Mouse (Mus musculus): ENCODE measurements around the gene Pax3. TPM values are rescaled to one million over a fixed set of nuclear protein-coding genes. Genes with fewer than 3 reads are reported as not detected.

Pax3 gene
- total RNA-seq, 2 experiments from 2014 or later: not detected

DNA sequence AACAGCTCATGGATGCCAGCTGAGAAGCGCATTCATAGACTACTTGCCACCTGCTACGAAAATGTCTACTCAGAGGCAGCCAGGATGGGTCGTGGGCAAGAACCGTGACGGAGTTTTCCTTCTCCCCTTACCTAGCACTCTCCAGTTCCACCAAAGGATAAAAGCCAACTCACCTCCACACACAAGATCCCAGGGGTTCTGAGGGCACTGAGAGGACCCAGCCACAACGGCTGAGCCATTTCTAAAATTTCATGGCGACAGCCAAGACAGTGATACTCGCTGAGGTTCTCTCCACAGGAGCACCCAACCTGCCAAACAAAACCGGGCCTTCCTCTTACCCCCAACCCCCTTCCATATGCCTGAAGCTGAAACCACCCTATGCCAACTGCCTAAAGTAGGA is 2.3 kb upstream of the Pax3 start:
- ATAC-seq (replicated peaks; ENCODE audit: poor library complexity): no peak

GRCm38 (mm10) chr1:78198319-78198940 is 1.5 kb upstream of the Pax3 start:
- ATAC-seq (replicated peaks; ENCODE audit: poor library complexity): no peak

DNA sequence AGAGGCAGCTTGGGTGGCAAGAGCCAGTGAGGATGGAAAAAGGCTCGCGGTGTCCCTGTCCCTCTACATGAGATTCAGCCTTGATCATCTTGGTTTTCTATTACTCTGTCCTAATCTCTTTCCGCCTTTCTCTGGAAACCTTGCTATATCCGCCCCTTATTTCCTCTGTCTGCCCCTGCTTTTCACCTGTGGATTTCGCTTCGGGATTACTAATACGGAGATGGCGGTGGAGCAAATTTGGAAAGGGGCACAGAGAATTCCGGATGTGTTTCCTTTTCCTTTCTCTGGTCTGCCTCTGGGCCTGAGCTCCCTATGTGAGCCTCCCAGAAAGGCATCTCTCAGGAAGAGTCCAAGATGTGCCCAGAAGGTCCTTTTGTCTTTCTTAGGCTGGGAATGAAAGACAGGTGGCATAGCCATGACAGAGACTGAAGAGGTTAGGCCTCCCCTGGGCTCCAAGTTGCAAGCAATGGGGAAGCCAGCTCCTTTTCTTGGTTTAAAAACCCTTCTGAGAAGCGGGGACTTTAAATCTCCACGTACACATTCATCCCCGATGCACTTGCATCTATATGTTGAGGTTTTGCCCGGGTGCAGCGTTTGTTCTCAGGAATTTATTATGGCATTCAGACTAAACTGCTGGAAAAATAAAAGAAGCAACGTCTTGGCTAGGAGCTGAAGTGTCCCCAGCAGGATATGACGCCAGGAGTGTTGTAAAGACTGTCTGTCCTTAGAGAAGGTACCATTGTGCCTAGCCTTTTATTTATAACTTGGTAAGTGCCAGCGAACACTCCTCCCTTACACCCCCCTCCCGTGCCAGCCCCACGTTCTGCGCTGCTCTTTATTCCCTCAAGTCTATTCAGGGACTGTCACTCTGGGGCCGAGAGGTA is 659 bp upstream of the Pax3 start:
- no peak for ATAC-seq (replicated peaks; ENCODE audit: poor library complexity)

- ATAC-seq (replicated peaks; ENCODE audit: poor library complexity): no peak
Observed at GRCm38 (mm10) chr1:78195771-78196712, 892 bp downstream of the Pax3 start.

- ATAC-seq (replicated peaks; ENCODE audit: poor library complexity): no peak
Observed at GRCm38 (mm10) chr1:78195145-78195544, 1.8 kb downstream of the Pax3 start.

- no peak for ATAC-seq (replicated peaks; ENCODE audit: poor library complexity)
Observed at GRCm38 (mm10) chr1:78194381-78195047, 2.4 kb downstream of the Pax3 start.

- ATAC-seq (replicated peaks; ENCODE audit: poor library complexity): no peak
Observed at GRCm38 (mm10) chr1:78193465-78193991, 3.4 kb downstream of the Pax3 start.

GRCm38 (mm10) chr1:78192746-78193464 is 4.0 kb downstream of the Pax3 start:
- no peak for ATAC-seq (replicated peaks; ENCODE audit: poor library complexity)

GRCm38 (mm10) chr1:78192217-78192735 is 4.7 kb downstream of the Pax3 start:
- ATAC-seq (replicated peaks; ENCODE audit: poor library complexity): no peak

- no peak for ATAC-seq (replicated peaks; ENCODE audit: poor library complexity)
Observed at GRCm38 (mm10) chr1:78191761-78192160, 5.2 kb downstream of the Pax3 start.

DNA sequence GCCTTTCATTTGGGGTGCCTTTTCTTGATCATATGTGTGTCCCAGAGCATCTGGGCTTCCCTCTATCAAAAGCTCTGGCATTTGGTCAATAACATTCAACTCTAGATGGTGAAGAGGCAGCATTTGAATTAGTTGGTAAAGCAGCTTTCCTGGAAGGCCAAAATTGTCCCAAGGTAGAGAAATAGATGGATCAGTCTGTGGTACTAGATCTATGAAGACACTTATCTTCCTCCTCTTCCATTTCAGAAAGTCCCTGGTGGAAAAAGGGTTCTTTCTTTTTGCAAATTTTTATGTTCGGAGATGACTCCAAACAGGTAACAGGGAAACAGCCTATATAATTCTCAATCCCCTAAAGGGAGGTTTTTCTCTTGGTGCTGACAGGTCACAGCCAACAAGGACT is 5.6 kb downstream of the Pax3 start:
- no peak for ATAC-seq (replicated peaks; ENCODE audit: poor library complexity)

GRCm38 (mm10) chr1:78190386-78191111 is 6.4 kb downstream of the Pax3 start:
- no peak for ATAC-seq (replicated peaks; ENCODE audit: poor library complexity)

DNA sequence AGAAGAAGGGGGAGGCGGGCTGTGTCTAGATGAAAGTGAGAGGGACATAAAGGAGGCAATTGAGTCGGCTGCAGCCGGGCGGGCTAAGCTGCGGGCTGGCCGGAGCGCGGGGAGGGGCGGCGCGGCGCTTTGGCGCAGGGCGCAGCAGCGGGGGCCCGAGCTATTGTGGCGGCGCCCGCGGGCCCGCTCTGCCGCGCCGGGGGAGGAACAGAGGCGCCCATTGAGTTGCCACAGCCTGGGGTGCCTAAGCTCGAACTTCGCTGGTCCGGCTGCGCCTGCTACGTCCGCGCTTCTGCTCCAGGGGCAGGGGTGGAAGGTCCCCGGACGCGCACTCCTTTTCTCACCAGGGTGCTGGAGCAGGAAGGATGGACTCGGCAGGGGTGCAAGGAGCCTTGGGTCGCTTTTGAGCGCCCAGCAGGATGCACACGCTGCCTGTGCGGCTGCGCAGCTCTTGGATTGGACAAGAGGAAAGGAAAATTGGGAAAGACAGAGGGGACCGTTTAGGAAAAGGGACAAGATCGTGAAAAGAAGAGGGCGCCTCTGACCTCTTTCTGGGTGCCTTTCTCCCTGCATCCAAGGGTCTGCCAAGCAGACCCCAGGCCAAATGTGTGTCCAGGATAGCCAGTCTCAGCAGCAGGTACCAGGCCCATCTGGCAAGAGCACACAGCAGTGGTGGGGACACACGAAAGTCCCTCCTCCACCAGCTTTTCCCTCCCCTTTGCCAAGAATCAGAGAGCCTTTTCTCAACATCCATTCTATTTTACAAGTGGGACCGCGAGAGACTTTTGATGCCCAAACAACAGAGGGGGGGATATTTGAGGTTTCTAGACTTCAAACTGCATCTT is 7.2 kb downstream of the Pax3 start:
- ATAC-seq (replicated peaks; ENCODE audit: poor library complexity): no peak

- ATAC-seq (replicated peaks; ENCODE audit: poor library complexity): no peak
Observed at GRCm38 (mm10) chr1:78189016-78189415, 7.9 kb downstream of the Pax3 start.

- no peak for ATAC-seq (replicated peaks; ENCODE audit: poor library complexity)
Observed at GRCm38 (mm10) chr1:78188299-78188698, 8.6 kb downstream of the Pax3 start.

GRCm38 (mm10) chr1:78187788-78188173 is 9.2 kb downstream of the Pax3 start:
- ATAC-seq (replicated peaks; ENCODE audit: poor library complexity): no peak

DNA sequence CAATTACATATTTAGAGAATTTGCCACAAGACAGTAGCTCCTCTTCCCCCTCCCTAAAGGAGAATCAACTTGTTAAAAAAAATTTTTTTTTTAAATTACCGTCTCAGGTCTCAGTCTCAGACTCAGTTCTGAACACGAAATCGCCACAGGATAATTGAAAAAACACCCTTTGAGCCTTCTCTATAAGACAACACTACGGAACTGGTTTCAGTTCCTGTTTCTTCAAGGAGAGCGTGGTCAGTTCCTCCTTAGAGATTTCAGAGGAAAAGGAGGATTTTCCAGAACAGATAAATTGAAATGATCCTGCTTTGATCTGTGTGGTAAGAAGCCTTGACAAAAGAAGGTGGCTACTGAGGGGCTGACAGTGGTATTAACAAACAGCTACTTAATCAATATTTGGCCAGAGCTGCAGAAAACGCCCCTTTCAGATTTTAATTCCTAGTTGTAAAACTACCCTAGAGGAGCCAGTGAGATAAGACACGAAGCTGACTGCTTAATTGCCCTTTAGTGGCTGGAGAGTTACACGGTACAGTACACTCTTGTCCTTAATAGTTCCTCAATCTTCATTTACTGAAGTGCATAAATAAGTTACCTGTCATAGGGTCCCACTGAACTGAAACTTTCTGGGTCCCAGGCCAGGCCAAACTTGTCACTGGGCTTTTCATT is 9.7 kb downstream of the Pax3 start:
- ATAC-seq (replicated peaks; ENCODE audit: poor library complexity): peak; percentile 73

All from megakaryocyte progenitor cell, adult 5-6 weeks (primary cell).